Mouse (Mus musculus): ENCODE results near the gene Ptgis.

Gene Ptgis

DNA sequence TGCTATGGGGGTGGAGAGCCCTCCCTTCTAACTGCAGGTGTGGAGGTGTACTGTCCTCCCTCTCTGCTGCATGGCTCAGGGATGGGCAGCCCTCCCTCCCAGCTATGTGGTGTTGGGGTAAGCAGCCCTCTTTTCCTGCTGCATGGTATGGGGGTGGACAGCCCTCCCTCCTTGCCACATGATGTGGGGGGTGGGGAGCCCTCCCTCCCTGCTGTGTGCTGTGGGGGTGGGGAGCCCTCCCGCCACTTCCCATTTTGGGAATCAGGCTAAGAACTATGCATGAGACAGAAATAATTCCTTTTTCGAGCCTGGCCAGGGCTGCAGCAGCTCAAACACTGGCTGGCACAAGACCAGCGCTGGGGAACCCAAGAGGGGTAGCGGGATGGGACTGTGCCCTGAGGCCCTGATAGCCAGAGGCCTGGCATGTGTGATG, 84.8 kb downstream of the Ptgis start:
- peak; percentile 7 for DNase-seq (ENCODE audit: inconsistent ontology term)

DNA sequence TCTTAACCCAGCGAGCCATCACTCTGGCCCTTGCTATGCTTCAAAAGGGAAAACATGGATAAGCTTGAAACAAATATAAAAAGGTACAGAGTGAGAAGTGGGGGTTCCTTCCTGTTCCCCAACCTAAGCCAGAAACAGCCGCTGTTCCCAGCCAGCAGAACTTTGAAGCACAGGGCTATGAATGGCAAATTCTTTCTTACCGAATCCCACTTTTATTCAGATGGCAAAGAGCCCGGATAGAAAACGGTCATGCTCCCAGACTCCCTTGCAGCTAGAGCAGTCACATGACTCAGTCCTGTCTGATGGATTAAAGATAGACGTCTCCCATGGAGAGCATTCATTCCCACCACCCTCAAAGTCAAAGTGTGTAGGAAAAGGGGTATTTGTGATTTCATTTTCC, 89.5 kb downstream of the Ptgis start:
- no peak for DNase-seq (ENCODE audit: inconsistent ontology term)

DNA sequence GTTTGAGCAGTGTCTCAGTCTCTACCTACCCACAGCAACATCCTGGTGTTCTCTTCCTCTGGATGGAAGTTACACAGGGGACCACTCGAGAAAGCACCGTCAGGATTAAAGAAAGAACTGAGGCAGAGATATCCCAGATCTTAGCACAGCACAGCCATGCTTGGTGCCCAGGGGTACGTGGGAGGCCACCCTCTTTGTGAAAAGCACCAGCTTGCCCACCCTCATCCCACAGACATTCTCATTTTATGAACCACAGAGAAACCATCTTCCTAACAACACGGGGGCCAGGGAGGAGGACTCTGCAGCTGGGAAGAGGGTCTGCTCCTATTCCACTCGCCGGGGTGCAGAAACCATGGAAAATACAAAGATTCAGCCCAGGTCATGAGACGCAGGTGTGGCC, 90.3 kb downstream of the Ptgis start:
- DNase-seq (ENCODE audit: inconsistent ontology term) = no peak

DNA sequence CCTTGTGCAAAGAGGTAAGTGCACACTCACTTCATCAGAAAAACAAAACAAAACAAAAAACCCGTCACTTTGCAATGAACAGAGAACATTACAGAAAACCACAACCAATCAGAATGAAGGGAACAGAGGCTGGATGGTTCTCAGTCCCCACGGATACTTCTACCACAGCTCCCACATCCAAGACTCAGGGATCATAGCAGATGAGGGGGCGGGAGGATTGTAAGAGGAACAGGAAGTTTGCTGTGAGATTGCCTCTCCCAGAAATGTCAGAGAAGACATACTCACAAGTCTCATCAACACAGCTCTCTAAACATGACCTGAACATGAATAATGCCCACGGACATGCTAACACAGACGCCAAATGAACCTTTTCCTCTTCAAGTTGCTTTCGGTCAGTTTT, 91.4 kb downstream of the Ptgis start:
- DNase-seq (ENCODE audit: inconsistent ontology term) = no peak

DNA sequence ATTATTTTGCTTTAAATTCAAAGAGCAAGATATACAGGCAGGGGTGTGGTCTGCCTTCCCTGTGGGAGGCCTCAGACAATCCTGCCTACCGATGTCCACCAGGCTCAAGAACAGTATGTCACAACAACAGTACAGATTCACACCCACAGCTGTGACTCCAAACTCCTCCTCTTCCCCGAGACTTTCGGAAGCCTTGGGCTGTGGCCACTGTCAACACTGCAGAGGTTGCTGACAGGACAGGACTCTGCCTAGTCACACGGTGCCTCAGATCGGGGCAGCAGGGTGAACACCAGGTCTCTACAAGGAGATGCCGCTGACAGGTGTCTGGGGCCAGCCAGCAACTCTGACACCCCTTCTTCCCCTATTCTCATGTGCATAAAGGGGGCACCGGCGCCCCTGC, 92.7 kb downstream of the Ptgis start:
- DNase-seq (ENCODE audit: inconsistent ontology term) = no peak

DNA sequence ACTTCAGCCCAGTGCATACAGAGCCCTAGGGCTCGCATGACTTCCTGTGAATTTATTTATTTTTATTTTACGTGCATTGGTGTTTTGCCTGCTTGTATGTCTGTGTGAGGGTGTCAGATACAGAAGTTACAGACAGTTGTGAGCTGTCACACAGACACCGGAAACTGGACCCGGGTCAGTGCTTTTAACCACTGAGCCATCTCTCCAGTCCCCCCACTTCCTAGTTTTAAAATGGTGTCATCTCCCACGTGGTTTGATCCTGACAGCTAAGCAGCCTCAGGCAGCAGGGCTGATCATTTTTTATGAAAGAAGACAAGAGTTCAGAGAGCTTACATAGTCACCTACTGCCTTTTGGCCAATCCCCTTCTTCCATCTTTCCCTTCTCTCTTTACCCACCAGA, 94.5 kb downstream of the Ptgis start:
- DNase-seq (ENCODE audit: inconsistent ontology term) = no peak

DNA sequence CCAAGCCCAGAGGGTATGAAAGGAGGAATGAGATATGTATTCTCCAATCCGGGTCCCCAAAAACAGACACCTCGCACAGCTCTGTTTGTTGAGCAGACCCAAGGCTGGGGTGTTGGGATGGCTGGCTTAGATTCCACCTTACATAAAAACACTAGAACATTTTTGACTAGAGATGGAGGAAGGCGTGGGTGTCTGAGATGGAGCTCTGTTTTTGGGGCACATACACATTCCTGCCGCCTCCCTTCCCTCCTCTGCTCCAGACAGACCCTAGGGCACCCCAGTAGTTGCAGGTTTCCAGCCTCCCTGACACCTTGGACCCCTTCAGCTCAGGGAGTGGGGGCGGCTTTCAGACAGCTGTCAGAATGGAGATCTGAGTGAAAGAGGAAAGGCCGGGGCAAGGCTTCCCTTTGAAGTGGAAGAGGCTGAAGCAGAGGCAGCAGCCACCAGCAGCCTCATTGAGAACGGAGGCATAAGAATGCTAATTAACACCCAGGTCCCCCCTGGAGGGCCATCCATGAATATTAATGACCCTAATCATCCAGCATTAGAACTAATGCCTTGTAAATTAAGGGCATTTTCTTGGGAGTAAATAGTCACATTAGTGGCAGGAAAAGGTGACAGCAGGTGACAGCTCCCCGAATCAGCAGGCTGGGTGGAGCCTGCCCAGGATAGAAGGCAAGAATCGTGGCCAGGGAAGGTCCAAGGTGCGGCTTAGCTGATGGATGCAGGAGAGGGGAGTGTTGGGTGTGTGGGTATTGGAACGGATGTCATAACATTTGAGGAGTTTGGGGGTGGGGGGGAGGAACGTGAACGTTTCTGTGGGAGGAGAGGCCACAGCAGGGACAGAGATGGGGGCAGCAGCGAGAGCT, 95.7 kb downstream of the Ptgis start:
- no peak for DNase-seq (ENCODE audit: inconsistent ontology term)

DNA sequence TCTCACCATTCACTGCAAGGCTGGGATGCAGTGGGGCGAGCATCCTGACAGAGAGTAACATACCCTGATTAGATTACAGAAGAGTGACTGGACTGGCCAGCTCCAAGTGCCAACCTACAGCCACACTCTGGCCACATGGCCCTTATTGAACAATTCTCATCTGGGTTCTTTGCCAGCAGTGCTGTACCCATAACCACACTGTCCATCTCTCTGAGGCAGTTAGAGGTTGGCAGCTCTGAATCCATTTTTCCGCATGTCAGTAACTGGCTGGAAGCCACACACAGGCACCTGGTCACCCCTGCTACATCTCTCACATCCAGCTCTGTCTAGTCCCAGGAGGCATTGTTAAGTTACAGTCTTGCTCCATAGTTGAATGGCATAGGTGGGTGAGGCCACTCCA, 96.5 kb downstream of the Ptgis start:
- peak; percentile 35 for DNase-seq (ENCODE audit: inconsistent ontology term)

DNA sequence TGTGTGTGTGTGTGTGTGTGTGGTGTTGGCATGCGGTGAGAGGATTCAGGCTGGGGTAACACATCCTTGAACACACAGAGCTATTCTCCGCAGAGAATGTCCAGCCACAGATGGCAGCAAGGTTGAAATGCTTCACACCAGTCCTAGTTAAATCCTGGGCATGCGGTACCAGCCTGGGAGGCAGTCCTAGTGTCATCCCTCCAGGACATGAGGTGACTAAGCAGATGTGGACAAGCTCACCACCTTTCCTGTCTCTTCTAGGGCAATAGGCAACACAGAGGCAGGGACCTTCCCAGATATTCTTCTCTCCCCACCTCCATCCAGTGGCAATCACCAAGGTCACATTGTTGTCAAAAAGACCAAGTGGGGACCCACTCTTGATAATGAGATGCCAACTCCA, 98.1 kb downstream of the Ptgis start:
- DNase-seq (ENCODE audit: inconsistent ontology term) = no peak

DNA sequence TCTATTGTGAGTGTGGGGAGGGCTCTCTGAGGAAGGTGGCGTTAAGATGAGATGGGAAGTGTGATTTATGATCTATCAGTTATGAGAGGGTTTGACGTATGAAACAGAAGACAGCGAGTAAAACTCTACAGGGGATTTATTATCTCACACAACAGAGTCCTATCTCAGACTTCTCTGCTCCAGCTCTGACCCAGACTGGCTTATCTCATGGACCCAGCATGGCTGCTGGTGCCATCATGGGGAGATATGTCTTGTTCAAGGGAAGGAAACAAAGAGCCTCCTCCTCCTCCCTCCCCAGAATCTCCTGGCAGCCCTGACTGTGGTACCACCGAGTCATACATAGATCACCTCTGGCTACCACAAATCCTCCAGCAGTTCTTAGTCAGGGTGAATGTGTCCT, 98.6 kb downstream of the Ptgis start:
- DNase-seq (ENCODE audit: inconsistent ontology term) = no peak

All from Muller cell, postnatal 12 days (primary cell).